Mouse (Mus musculus): ENCODE measurements at regions not wholly inside any gene's neighbourhood (a gene's known extent, or its start where the extent isn't known, plus 50 kb on each side); places are given as distances from the start of the nearest gene placed in this dataset.

- no peak for TF ChIP-seq CTCF (IDR thresholded peaks at IDR 0.05; ENCODE audit: extremely low read depth, insufficient read depth, low read length)
- TF ChIP-seq POLR2A (IDR thresholded peaks at IDR 0.05; ENCODE audit: extremely low read depth, insufficient read depth, low read length) = no peak
Observed at GRCm38 (mm10) chr16:21327969-21328368, 94.9 kb upstream of the Vps8 start.
